Mouse (Mus musculus) regulatory T cell (primary cell): ENCODE data around the gene Nags.

ENCODE experiments used
- in situ Hi-C: fragments of 300-600 bp; cut with MboI, MseI; formaldehyde crosslinking; loops from one replicate; pipeline ENCODE4 v1.15.1; 2025; ENCODE audit warnings: high pct_unique_total_duplicates

Nags gene

DNA sequence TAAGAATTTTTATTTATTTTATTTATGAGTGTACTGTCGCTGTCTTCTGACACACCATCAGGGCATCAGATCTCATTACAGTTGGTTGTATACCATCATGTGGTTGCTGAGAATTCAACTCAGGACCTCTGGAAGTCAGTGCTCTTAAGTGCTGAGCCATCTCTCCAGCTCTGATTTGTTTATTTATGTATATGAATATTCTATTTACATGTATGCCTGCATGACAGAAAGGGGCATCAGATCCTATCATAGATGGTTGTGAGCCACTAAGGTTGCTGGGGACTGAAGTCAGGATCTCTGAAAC, 11.4 kb downstream of the Nags start:
- in situ Hi-C loops: loop anchor here (5.0 kb wide), 1 partner anchor 71 kb away; no protein-coding TSS in a partner anchor

DNA sequence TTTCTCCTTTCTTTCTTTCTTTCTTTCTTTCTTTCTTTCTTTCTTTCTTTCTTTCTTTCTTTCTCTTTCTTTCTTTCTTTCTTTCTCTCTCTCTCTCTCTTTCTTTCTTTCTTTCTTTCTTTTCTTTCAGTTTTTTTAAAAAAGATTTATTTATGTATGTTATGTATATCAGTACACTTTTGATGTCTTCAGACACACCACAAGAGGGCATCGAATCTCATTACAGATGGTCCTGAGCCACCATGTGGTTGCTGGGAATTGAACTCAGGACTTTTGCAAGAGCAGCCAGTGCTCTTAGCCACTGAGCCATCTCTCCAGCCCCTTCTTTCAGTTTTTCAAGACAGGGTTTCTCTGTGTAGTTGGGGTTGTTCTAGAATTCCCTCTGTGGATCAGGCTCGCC, 12.7 kb downstream of the Nags start:
- in situ Hi-C loops: loop anchor here (5.0 kb wide), 1 partner anchor 69 kb away; no protein-coding TSS in a partner anchor

DNA sequence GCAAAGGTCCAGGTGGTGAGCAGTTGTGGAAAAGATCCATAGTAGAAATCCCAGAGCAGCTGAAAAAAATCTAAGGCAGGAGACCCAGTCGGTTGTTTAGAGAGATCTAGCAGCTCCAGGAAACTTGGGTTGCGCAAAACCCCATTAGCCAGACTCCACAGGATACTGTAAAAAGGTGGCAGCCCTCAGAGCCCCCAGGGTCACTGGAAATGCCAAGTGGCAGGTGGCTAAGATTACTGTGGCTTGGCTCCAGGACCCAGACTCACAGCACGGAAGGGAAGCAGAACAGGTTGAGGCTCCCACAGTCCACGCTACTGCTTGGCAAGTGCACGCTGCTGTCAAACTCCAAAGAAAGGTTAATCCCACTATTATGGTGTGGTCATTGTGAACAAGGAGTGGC, 14.5 kb downstream of the Nags start:
- in situ Hi-C loops: loop anchor here (5.0 kb wide), 1 partner anchor 68 kb away; no protein-coding TSS in a partner anchor

DNA sequence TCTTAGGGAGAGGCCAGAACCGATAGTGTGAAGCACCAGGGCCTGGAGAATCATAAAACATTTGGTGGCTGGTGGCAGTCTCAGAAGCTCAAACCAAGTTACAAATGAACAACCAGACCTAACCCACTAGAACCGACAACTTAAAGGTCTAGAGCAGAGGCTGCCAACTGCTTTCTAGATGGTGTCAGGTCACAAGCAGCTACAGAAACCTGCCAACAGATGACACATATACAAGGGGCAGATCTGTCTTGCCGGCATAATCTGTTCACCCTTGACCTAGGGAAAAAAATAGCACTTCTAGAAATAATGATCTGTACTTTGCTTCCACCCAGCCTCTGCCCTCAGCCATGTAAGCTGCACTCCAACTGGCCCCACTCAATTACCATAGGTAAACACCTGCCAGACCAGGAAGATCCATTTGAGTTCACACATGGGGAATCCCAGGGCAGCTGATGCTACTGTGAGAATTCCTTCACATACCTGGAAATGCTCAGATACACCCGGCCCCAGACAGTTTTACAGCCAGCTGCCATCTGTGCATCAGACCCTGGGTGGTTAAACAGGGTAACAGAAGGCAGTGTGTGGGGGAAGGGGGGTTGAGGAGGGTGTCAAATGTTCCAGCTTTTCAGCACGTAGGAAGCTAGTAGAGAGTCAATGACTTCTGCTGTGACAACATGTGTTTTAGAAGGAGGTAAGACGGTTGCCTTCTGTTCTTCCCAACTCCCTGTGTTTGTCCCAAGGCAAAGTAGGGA, 20.8 kb downstream of the Nags start:
- in situ Hi-C loops: no loop called here

DNA sequence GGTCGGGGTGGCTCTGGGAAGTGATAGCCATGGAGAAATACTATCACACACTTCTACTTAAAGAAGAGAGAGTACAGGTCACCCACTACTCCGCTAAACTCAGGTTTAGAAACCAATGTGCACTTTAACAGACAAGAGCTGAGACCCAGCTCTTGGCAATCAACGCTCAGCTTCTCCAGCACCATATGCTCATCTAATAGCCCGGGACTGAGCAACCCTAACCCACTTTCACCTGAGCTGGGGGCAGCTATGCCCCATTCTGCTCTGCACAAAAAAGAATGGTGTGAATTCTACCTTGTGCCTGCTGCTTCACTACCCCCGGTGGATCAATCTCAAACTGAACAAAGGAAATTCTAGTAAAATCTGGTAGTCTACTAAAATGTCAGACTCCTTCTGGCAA, 22.2 kb downstream of the Nags start:
- in situ Hi-C loops: no loop called here

DNA sequence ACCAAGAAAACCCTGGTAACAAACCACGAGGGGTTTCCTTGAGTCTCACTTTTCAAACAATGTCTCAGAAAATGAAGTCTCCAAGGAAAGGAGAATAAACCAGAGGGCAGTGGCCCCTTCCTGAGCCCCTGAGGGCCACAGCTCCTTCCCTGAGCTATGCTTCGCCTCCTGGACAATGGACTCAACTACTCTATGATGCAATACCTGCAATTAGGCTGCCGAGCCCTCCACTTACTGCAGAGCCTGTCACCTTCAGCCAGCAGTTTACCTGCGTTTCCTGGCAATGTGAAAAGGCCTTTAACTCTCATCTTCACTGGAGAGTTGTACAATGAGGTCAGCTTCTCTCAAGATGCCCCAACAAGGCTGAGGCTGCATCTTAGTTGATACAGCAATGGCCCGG, 23.4 kb downstream of the Nags start:
- in situ Hi-C loops: no loop called here

DNA sequence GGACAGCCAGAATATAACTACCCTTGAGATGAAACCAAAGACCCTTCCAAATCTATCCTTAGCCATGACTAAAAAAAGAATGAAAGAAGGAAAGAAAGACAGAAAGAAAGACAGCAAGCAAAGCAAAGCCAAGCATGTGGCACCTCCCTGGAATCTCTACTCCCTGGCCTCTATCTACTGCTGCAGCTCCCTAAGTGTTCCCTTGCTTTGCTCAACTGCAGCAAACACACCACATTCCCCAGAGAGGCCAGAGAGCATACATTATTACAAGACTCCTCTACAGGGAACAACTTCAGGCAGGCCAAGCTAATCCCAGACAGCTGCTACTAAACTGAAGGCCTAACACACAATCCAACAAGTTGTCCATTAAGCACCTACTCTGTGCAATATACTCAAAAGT, 34.5 kb downstream of the Nags start:
- in situ Hi-C loops: no loop called here

DNA sequence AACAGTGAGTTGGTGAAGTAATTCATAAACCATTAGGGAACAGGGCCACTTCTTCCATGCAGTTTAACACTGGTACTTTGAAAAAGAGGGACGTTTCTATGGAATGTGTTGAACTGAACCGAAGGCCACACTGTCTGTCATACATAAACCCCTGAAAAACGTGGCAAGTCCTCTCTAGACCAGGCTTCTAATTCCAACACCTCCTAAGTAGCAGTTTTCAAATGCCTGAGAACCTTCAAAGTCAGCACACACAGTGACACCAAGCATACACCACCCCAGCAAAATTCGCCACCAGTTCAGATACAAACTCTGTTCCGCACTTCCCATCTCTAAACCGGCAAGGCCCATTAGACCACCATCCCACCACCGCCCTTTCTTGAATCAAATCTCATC, 38.9 kb downstream of the Nags start:
- in situ Hi-C loops: no loop called here

DNA sequence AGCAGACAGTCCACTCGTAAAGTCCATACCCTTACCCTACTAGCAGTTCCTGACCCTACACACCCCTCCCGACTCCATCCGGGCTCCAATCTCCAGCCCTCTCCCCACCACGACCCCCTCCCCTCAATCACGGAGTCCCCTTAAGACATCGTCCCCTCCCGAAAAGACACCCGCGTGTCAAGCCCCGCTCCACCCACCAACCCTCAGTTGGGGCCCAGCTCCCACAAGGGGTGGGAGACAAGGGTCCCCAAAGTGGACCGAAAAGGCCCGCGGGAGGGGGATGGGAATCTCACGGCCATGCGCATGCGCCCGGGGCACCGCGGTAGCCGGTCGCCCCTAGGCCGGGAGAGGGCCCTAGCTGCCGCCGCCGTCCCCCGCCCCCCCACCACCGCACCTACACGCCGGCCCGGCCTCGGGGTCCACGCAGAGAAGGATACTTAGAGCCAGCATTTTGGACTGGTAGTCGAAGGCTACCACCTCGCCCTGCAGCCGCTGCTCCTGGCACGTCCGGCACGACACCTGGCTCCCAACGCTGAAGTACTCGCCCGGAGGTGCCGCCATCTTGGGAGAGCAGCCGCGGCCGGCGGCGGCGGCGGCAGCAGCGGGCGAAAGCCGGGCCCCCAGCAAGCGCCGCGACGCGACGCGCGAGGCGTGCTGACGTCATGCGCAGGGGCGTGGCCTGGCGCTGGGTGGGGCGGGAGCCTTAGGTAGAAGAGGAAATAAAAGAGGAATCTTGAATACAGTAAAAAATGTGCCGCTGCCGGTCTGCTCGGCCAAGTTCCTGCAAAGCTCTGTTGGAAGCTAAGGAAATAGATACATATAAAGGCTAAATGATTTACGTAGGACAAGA, 39.6 kb downstream of the Nags start, which contains the start of gene Lsm12:
Gene Lsm12 (minus strand): TSS at position 651 of the 850 bp plus-strand sequence.
- in situ Hi-C loops: no loop called here

DNA sequence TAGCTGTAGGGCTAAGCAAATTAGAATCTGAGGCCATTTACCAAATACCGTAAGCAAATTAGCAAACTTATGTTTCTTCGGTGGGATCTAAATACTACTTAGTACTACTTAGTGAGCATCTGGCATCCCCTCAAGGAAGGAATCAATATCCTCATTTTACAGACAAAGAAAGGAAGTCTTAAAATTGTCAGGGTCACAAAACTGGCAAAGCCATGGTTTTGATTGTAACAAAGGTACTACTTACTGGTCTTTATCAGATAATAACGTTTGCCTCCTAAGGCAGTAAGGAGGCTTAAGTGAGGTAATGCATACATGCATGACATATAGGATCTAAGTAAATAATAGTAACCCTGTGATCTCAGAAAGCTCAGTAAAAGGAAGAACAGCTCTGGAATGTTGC, 40.4 kb downstream of the Nags start:
- in situ Hi-C loops: no loop called here

DNA sequence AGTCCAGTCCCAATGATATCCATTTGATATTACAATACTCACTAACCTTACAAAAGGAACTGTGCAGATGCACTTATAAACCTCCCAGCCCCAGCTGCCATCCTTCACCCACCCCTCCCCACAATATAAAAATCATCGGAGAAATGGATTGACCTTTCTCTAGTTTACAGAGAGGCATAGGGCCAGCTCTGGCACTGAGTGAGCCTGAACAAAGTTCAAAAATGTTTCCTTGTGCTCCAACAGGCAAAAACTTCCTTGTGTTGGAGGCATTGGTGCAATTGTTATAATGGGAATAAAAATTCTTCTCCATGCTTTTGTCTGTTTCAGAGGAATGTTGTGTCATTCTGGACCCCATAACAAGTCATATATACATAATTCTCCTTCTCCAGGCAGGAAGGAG, 40.9 kb downstream of the Nags start:
- in situ Hi-C loops: no loop called here

DNA sequence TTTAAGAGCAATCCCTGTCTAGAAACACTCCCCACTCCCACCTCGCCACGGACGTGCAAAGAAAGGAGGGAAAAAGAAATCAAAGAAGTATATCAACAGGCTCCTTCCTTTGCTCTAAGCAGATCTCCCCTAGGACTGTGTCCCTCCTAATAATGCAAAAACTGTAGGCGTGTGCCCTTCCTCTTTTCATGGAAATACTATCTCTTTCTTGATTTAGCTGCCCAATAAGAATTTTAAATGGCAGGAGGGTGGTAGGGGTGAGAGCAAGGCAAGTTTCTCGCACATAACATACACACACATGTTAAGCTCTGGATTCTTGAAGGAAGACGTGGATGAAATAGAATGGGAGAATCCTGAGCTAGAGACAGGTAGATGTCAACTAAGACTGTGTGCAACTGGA, 43.7 kb downstream of the Nags start:
- in situ Hi-C loops: no loop called here

DNA sequence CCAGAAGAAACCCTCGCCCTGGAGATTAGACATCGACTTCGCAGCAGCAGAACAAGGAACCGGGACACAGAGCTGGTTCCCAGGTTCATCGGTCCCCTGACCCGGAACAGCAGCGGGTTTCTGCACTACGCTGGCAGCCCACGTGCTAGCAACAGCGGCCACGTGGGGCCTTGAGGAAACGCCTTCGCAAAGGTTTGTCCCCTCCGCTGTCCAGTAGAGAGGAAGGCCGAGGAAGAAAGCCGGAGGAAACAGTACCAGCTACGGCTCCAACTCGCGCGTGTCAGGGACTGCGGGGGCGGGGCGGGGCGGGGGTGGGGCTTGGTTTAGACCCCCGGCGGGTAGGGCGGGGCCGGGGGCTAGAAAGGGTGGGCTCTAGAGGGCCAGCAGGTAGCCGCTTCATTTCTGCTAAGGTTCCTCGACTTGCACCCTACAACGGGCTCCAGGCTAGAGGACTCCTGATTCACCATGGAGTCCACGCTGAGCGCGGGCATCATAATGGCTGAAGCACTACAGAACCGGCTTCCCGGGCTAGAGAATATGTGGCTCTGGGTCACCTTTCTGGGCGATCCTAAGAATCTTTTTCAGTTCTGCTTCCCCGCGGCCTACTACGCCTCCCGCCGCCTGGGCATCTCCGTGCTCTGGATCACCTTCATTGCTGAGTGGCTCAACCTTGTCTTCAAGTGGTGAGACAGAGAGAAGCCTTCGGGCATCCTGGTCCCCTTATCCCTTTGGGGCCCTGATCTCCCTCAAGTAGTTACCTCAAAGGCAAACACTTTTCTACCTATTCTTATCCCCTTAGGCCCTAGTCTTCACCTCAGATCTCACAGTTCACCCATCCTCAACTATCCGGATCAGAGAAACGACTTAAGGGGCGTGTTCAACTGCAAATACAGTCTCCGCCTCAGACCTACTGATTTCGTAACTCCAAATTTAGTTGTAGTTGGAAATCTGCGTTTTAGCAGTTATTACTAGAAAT, 44.4 kb downstream of the Nags start, which contains the start of gene G6pc3:
Gene G6pc3 (plus strand): TSS at position 160 of the 976 bp plus-strand sequence.
- in situ Hi-C loops: loop anchor here (5.0 kb wide), 1 partner anchor 38 kb away; no protein-coding TSS in a partner anchor

DNA sequence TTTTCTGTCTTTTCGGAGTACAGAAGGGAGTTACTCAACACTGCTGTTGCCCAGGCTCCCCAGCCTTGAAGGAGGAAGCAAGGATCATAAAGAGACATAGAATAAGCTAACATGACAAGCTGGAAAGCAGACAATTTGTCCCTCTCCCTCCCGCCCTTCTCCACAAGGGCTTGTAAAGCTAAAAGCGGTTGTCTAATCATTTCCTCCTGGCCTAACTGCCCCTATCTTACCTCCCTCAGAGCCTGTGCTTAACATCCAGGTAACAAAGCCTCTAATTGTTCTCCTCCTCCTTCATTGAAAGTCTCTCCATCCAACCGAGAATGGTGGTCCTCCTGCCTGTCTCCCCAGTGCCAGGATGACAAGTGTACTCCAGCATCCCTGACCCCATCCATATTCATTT, 45.5 kb downstream of the Nags start:
- in situ Hi-C loops: loop anchor here (5.0 kb wide), 1 partner anchor 36 kb away; no protein-coding TSS in a partner anchor

DNA sequence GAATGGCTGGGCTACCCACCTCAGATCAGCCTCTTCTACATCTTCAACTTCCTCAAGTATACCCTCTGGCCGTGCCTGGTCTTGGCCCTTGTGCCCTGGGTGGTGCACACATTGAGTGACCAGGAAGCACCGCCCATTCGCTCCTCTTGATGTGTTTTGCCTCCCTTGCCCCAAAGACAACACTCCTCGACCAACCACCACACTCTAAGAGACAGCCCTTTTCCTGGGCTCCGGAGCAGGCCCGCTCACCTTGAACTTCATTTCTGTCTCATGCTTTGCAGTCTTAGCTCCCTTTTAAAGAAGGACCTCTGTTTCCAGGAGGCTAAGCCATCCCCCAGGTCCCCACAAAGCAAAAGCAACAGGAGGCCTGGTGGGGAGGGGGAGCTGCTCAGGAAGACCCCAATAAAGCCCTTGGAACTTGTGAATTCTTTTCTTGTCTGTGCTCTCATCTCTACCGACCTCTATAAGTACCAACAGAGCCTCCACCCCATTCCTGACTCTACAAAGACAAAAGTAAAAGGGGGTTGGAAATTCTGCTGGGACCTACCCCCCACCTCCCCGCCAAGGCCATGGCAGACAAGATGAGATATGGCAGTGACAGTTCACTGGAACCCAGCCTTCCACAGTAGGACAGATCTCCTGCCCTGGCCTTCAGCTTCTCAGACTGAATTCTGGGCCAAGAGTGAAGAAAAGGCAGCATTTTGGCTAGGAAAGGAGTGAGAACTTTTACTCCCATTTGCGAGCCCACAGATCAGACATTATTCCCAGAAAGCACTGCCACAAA, 48.5 kb downstream of the Nags start:
- in situ Hi-C loops: loop anchor here (5.0 kb wide), 1 partner anchor 33 kb away; no protein-coding TSS in a partner anchor

DNA sequence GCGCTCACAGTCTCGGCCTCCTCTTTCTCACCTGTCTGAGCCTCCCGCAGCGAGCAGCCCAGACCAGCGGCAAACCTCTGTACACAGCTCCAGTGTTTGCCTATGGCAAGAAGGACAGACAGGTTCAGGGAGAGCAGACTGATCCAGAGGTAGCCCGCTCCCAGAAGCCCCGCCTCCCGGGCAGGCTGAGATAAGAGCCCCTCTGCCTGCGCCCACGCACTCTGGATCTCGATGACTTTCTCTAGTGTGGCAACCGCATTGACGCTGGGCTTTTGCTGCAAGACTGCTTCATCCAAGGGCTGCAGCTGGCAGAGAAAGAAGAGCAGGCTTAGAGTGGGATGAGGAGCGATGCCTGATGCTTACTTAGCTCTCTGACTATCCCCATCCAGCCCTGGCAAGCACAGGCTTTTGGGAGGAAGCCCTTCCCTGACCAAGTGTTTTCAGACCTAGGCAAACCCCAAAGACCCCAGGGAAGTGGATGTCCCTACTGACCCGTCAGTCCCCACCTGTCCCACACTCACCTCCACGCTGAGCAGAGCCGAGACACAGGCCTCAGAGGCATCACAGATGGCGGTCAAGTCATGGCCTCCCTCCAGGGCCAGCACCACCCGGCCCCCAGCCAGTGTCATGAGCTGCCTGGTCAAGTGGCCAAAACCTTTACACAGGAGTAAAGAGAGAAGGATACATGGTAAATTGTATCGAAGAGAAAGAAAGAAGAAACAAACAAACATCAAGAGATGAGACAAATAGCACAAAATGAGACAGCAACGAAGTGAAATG, 50.9 kb downstream of the Nags start:
- in situ Hi-C loops: no loop called here

DNA sequence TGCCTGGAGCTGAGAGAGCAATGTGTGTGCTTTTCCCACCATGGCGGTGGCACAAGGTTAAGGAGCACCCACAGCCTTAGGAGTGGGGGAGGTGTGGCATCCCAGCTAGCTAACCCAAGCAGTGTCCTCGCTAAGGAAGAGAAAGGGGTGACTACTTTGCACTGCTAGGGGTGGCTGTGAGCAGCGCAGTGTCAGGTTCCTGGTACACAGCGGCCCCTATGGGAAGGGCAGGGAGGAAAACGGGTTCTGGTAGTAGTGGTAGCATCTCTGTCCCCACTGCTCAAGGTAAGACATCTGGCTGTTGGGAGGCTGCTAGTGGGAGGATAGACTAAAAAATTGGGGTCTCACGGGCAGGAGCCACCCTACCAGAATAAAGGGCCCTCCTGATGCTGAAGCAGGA, 52.9 kb downstream of the Nags start:
- in situ Hi-C loops: no loop called here
